Mouse (Mus musculus) 3134 (cell line): ENCODE results near the gene Large1.
"Not testable (repeated sequence)": the region's sequence is repeated elsewhere in the genome, so short reads cannot be mapped to it uniquely, and the experiment has no call there.

Experiments
- DNase-seq: peaks from one replicate; pipeline ENCODE4 v3.0.0-alpha.2; 2011; ENCODE audit warnings: low spot score; ENCODE audit not compliant: insufficient read length; ENCODE audit errors: extremely low read depth

Large1 gene

DNA sequence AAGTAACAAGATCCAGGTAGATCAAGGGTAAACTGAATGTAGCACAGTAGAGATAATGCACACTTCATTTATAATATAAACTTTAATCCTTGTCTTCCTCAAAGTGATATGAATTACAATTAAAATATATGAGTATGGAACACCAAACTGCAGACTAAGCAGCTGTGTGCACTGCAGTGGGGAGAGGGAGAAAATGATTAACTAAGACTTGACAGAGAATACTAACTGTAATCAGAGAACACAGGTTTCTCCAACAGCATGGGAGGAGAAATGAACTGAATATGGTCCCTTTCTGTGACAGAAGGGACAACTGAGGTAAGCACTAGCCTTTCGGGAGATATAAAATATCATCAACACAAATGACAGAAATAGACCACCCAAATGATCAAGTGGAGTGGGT, 164.7 kb downstream of the Large1 start:
- no peak for DNase-seq

- no peak for DNase-seq
Observed at GRCm38 (mm10) chr8:73187381-73187780, 166.0 kb downstream of the Large1 start.

- peak; percentile 40 for DNase-seq
Observed at GRCm38 (mm10) chr8:73178434-73178833, 174.9 kb downstream of the Large1 start.

- no peak for DNase-seq
Observed at GRCm38 (mm10) chr8:73172661-73173060, 180.7 kb downstream of the Large1 start.

- DNase-seq, result peak; percentile 18
Observed at GRCm38 (mm10) chr8:73161994-73162393, 191.3 kb downstream of the Large1 start.

DNA sequence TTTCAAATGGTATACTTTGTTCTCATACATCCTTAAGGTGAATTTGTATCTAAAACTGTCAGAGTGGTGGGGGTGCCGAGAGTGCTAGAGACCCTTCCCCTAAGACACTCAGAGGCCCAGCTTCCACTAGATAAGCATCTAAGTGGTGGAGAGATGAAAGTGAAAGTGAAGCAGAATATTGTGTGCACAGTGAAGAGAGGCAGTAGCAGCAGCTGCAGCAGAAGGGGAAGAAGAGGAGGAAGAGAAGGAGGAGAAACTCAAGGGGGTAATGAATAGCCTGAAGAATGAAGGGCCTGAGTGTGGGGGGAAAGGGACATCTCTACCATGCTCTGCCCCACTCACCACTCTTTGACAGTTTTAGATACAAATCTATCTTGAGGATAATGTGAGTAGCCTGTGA, 191.8 kb downstream of the Large1 start:
- no peak for DNase-seq

GRCm38 (mm10) chr8:73160945-73161344, 192.4 kb downstream of the Large1 start:
- DNase-seq, result no peak

- DNase-seq, result no peak
Observed at GRCm38 (mm10) chr8:73147236-73147635, 206.1 kb downstream of the Large1 start.

- DNase-seq, result no peak
Observed at GRCm38 (mm10) chr8:73142660-73143395, 210.5 kb downstream of the Large1 start.

DNA sequence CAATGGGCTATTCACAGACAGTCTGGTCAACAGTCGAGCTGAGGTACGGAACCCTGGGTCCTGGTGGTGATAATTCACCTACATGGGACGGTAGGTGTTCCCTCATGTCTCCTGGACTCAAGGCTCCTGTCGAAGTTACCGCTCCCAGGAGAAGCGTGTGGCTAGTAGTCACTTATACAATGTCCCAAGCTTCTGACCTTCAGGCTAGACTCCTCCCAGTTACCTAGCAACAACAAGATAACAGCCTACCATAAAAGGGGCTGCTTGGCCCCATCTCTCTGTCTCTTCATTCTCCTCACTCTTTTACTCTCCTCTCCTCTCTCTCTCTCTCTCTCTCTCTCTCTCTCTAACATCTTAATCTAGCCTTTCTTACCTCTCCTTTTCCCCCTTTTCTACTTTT, 217.9 kb downstream of the Large1 start:
- no peak for DNase-seq

- no peak for DNase-seq
Observed at GRCm38 (mm10) chr8:73132080-73132479, 221.3 kb downstream of the Large1 start.

DNA sequence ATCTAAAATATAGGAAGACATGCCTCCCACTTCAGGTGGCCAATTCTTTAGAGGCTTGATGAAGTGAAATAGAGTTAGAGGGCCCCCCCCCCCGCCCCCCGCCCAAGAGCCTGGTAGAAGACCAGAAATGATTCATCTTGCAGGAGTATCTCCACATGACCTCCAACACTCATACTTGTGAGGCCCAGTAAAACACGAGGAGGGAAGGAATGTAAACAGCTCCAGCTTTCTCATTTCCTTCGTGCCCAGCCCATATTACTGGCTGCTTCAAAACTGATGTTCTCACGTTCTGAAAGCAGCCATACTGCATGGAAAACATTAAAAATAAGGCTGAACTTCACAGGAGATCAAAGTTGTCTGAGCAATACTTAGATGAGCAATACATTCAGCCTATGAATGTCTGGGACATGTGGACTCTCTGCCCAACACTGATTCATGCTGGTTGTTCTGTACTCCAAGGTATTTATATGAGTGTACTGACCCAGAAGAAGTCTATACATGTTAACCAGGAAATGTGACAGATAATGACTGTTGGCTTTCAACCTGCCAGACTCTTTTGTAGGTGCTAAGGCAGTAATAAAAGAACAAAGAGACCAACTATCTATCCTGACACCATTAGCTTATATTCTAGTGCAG, 229.4 kb downstream of the Large1 start:
- DNase-seq, result peak; percentile 49

DNA sequence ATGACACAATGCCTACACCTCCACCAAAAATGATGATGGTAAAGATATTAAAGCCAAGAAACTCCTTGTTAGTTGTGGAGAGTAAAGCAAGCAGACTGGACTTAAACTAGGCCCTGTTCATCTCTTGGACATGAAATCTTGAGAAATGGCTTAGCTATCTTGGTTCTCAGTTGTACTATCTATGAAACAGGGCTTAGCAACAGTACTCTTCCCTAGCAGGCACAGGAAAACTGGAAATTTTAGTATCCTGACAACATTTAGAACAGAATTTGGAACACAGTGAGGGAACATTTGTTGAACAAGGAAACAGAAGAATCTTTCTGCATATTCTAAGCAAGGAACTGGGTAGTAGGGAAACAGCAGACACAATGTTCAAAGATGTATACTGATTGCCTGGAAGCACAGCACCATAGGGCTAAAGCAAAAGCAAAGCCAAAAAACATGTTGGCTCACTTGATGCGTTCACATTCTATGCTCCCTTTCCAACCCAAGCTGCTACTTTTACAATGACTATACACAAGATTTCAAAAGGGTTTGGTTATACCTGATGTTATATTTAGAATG, 240.9 kb downstream of the Large1 start:
- no peak for DNase-seq

DNA sequence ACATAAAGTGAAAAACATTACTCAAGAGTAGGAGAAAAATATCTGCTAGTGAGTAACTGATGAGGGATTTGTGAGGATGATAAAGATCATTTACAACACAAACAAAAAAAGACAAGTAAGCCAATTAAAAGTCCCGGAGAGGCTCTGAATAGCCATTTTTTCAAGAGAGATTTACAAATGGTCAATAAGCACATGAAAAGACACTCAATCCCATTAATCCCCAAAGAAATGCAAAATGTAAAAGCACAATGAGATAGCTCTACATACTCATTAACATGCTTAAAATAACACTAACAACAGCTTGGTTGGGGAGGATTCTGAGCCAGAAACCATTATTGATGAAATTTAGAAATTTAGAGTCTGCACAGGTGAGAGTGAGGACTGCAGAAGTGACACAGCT, 249.3 kb downstream of the Large1 start:
- DNase-seq, result no peak

DNA sequence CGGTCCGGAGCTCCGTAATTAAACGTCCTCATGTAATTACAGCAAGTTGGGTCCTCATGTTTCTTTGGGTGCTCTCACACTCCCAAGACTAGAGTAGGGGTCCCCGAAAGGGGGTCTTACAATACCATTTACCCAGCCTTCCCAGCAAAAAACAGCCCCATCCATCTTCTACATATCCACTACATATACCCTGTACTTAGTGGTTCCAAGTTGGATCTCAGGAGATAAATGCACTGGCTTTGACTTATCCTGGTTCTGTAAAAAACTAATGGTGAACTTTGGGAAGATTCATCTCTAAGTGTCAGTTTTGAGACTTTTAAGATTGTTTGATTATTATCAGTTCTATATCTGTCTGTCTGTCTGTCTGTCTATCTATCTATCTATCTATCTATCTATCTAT, 252.3 kb downstream of the Large1 start:
- no peak for DNase-seq

DNA sequence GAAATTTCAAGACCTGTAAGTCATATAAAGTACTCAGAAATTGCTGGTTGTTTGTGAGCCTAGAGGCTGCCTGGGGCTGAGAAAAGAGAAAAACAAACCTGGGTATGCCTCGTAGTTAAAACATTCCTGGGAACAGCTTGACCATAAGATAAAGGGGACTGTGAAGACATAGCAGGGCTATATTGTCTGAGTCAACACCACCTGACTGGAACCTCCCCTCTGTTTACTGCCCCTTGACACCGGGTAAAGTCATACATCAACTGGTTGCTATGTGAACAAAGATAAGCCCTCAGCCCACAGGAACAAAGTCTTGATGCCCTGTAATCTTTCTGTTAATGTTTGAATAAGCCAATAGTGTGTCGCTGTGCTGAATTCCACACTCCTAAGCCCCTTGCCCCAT, 252.7 kb downstream of the Large1 start:
- DNase-seq, result not testable (repeated sequence)

- no peak for DNase-seq
Observed at GRCm38 (mm10) chr8:73099542-73099941, 253.8 kb downstream of the Large1 start.

DNA sequence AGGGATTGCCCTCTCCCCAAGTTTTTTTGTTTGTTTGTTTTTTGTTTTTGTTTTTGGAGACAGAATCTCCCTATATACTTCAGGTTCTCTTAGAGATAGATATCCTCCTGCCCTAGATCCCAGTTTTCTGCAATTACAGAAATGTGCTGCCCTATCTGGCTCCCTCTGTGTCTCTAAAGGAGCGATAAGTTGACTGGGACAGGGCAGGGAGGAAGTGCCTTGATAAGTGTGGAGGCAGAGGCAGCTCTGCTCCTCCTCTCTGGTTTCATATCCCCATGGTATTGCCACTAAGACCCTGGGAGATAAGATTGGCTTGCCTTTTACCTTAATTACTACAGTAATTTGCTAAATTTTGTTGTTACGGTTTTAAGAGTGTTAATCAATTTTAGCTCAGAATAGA, 256.4 kb downstream of the Large1 start:
- DNase-seq, result no peak

GRCm38 (mm10) chr8:73077746-73078145, 275.6 kb downstream of the Large1 start:
- not testable (repeated sequence) for DNase-seq

DNA sequence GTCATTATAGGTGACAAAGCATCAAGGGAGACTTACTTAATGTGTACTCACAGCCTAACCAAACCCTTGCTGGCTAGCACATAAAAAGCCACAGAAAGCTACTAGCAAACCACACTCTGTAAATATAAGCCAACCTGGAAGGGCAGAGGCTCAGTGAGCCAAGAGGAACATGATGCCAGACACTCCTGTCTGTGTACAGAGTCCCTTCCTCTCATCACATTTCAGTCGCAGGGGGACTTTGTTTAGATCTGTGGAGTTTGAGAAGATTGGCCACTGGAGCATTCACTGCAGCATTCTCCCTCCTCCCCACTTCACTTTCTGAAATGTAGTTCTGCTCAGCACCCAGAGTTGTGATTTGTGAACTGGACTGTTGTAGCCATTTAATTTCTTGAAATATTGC, 291.9 kb downstream of the Large1 start:
- DNase-seq, result no peak

GRCm38 (mm10) chr8:73054726-73055125, 298.6 kb downstream of the Large1 start:
- DNase-seq, result no peak

DNA sequence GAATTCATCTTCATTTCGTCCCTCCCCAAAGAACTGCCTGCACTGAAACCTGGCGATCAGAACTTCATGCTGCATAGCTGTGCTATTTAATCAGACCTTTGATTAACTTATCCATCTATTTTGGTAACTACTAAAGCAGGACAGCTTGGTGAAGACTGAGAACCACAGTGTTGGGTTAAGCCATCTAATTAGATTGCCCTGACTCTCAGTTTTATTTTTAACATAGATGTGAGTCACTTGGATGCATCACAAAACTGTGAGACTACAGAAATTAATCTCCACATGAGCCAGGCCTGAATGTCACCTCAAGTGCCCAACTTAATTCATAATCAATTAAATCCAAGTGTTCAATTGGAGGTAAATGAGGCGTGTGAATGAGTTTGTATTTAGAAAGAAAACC, 299.5 kb downstream of the Large1 start:
- no peak for DNase-seq
